Mouse (Mus musculus) lung, embryonic 14.5 days (tissue): ENCODE measurements around the gene Znhit3. TPM values are rescaled to one million over a fixed set of nuclear protein-coding genes. Genes with fewer than 3 reads are reported as not detected.
A peak's percentile ranks its signal among the peaks of the same experiment; 100 is the strongest.
"Not testable (repeated sequence)": the region's sequence is repeated elsewhere in the genome, so short reads cannot be mapped to it uniquely, and the experiment has no call there.

Experiments
- ATAC-seq: fragments of 200-750 bp; cut with Nextera tagmentation; 2 replicates; pipeline ENCODE4 v1.8.0; 2017; ENCODE audit warnings: mild to moderate bottlenecking, moderate TSS enrichment, moderate library complexity; ENCODE audit not compliant: insufficient read depth
- DNase-seq: peaks from one replicate; pipeline ENCODE4 v3.0.0-alpha.2; 2015
- H3K27ac ChIP-seq: fragments of 300-500 bp; sonication (generic); 2 replicates; pipeline ENCODE4 v1.5.1; 2014; ENCODE audit warnings: low read depth, mild to moderate bottlenecking, moderate library complexity
- H3K27me3 ChIP-seq: fragments of 300-500 bp; sonication (generic); 2 replicates; pipeline ENCODE4 v1.6.1; 2014; ENCODE audit warnings: low read length, control low read depth; ENCODE audit not compliant: insufficient read depth
- H3K36me3 ChIP-seq: fragments of 300-500 bp; sonication (generic); 2 replicates; pipeline ENCODE4 v1.6.1; 2014; ENCODE audit warnings: control low read depth; ENCODE audit not compliant: insufficient read depth
- H3K4me1 ChIP-seq: fragments of 300-500 bp; sonication (generic); 2 replicates; pipeline ENCODE4 v1.6.1; 2014; ENCODE audit warnings: antibody characterized with exemption, control low read depth; ENCODE audit not compliant: insufficient read depth
- H3K4me2 ChIP-seq: fragments of 300-500 bp; sonication (generic); 2 replicates; pipeline ENCODE4 v1.6.1; 2014; ENCODE audit warnings: mild to moderate bottlenecking
- H3K4me3 ChIP-seq: fragments of 300-500 bp; sonication (generic); 2 replicates; pipeline ENCODE4 v1.5.1; 2014; ENCODE audit warnings: low read depth, low read length
- H3K9ac ChIP-seq: fragments of 300-500 bp; sonication (generic); 2 replicates; pipeline ENCODE4 v1.6.1; 2014
- H3K9me3 ChIP-seq: fragments of 300-500 bp; sonication (generic); 2 replicates; pipeline ENCODE4 v1.6.1; 2016; ENCODE audit warnings: low read depth, low read length, control low read depth
- CTCF ChIP-seq: IDR thresholded peaks from 2 replicates; pipeline ENCODE4 v1.5.1; 2016; ENCODE audit warnings: antibody characterized with exemption, low read depth
- WGBS: fragments of 180-500 bp; shearing (Covaris S2); extraction: QIAGEN DNeasy Blood & Tissue Kit; methylation state at CpG from one replicate; pipeline ENCODE4 v1.1.7; 2014; 5-methylcytosine and 5-hydroxymethylcytosine counted together
- polyA plus RNA-seq: library from polyadenylated mRNA; unstranded; fragments of >200 nt; fragmentation: Nextera tagmentation; extraction: Ambion mirVana; gene quantifications from 2 replicates; pipeline ENCODE4 v1.2.1, GENCODE M21; 2014

Gene Znhit3
- polyA plus RNA-seq, 1 experiment from 2014 or later: 61.4 TPM

- no peak for ATAC-seq
- no peaks in the 10 kb centered on the region for H3K9me3 ChIP-seq
- H3K27me3 ChIP-seq: no peaks in the 10 kb centered on the region
- peak overlapping the region; percentile 86 for H3K9ac ChIP-seq
- peak overlapping the region; percentile 87 for H3K4me3 ChIP-seq
- H3K4me1 ChIP-seq: peaks cover 5% of the 10 kb centered on the region; the same call in 1 of the 2 replicates
- no peak for DNase-seq
- H3K4me2 ChIP-seq: peak overlapping the region; percentile 92
- H3K36me3 ChIP-seq: peaks cover 21% of the 10 kb centered on the region; the same call in 1 of the 2 replicates
- 17% methylated on average over 7 of the region's 7 CpGs for WGBS
- TF ChIP-seq CTCF: no peak
- peak overlapping the region; percentile 94 for H3K27ac ChIP-seq
Measured at GRCm38 (mm10) chr11:84879007-84879771, 37.0 kb downstream of the Znhit3 start.

DNA sequence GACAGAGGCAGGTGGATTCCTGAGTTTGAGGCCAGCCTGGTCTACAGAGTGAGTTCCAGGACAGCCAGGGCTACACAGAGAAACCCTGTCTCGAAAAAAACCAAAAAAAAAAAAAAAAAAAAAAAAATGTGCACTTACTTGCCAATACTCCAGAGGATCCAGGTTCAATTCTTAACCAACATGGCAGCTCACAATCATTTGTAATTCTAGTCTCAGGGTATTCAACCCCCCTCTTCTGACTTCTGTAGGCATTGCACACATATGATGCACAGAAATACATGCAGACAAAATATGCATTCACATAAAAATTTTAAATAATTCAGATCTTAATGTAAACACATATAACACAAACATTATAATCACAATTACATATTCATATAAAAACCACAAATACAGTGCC is 40.1 kb downstream of the Znhit3 start:
- WGBS: no CpG with 5 or more reads among the region's 1 CpGs
- H3K36me3 ChIP-seq, H3K4me1 ChIP-seq, ATAC-seq, H3K4me3 ChIP-seq, DNase-seq, H3K27me3 ChIP-seq, H3K4me2 ChIP-seq, H3K9me3 ChIP-seq, H3K27ac ChIP-seq, H3K9ac ChIP-seq: not testable (repeated sequence)

DNA sequence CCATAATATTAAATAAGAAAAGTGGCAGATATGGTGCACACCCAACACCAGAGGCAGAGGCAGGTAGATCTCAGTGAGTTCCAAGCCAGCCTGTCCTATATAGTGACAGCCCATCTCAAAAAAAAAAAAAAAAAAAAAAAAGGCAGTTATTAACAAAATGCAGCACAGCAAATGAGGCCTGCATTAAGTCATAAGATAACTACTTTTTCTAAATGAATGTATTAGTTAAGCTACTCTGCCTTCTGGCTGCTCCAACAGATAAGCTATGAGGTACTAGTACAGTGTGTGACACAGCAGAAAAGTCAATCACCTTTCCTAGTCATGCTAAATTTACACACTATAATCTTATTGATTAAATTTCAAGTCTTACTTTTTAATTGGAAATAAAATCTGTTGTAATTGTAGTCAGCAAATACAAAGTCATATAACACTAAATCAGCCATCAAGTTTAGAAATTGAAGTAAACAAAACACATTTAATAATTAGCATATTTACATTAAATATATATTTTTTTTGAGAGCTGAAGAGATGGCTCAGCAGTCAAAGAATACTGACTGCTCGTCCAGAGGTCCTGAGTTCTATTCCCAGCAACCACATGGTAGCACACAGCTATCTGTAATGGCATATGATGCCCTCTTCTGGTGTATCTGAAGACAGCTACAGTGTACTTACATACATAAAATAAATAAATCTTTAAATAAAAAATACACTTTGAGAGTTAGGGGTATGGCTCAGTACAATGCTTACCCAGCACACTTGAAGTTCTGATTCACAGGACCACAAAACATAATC is 42.9 kb downstream of the Znhit3 start:
- Histone ChIP-seq H3K4me2 (peak overlapping the region; percentile 18; the same call in 1 of the 2 replicates), H3K4me3 (no peak overlapping the region), H3K9ac (no peak overlapping the region), H3K4me1 (no peaks in the 10 kb centered on the region), H3K27ac (no peak overlapping the region), H3K27me3 (no peaks in the 10 kb centered on the region), H3K36me3 (0 out of 2 replicates have a peak, but pooled peaks cover 8% of the 10 kb centered on the region), H3K9me3 (no peaks in the 10 kb centered on the region)
- DNase-seq (no peak), ATAC-seq (no peak)
- 71% methylated on average over 1 of the region's 1 CpGs for WGBS
- TF ChIP-seq CTCF: no peak

GRCm38 (mm10) chr11:84871548-84872069 is 44.6 kb downstream of the Znhit3 start:
- H3K9me3 ChIP-seq: no peaks in the 10 kb centered on the region
- WGBS: 72% methylated on average over 4 of the region's 4 CpGs
- no peak for TF ChIP-seq CTCF
- no peaks in the 10 kb centered on the region for H3K27me3 ChIP-seq
- peak overlapping the region; percentile 93 for H3K9ac ChIP-seq
- peak overlapping the region; percentile 98 for H3K27ac ChIP-seq
- H3K4me2 ChIP-seq: peak overlapping the region; percentile 82
- DNase-seq: no peak
- ATAC-seq: no peak
- H3K4me3 ChIP-seq: peak overlapping the region; percentile 92
- no peaks in the 10 kb centered on the region for H3K4me1 ChIP-seq
- H3K36me3 ChIP-seq: peaks cover 6% of the 10 kb centered on the region; the same call in 1 of the 2 replicates

- ATAC-seq (no peak; the same call in 1 of the 2 replicates), DNase-seq (peak; percentile 69)
- no peaks in the 10 kb centered on the region for H3K4me1 ChIP-seq
- peak overlapping the region; percentile 93 for H3K9ac ChIP-seq
- no peaks in the 10 kb centered on the region for H3K27me3 ChIP-seq
- TF ChIP-seq CTCF: no peak
- H3K27ac ChIP-seq: peak overlapping the region; percentile 98
- H3K9me3 ChIP-seq: no peaks in the 10 kb centered on the region
- H3K36me3 ChIP-seq: peaks cover 3% of the 10 kb centered on the region; the same call in 1 of the 2 replicates
- H3K4me2 ChIP-seq: peak overlapping the region; percentile 82
- WGBS: under 1% methylated on average over 10 of the region's 10 CpGs
- H3K4me3 ChIP-seq: peak overlapping the region; percentile 92
Measured at GRCm38 (mm10) chr11:84871046-84871445, 45.1 kb downstream of the Znhit3 start.

DNA sequence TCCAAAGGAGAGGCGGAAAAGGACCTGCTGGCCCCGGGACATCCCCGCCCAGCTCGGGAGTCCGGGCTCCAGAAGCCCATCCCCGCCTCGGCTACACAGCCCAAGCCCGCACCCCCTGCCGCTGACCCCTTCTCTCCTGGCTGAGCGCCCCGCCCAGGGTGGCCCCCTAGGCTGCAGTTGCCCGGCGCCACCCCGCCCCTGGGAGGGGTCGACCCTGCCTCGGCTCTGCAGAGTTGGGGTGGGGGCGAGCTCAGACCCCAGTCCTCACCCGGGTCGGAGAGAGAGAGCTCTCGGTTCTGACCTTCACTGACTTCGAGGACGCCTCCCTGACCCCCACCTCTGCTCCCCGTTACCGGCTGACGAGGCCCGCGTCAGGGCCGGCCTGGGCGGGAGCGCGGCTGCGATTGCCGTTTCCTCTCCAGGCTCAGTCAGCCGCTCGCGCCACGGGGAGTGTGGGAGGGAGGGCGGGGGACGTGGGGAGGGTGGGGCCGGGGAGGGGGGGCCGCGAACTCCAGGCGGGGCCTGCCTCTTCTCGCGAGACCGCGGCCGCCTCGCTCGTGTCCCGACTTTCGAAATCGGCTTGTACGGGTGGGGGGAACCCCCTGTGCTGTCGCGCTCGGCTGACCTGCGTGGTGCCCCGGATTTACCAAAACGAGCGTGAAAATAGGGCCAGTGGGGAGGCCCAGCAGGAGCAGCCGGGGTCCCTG is 45.7 kb downstream of the Znhit3 start, which contains the start of gene Ggnbp2:
Gene Ggnbp2, minus strand, starts transcription at position 481 of the 707 bp plus-strand sequence.
- peak; percentile 90 for ATAC-seq
- H3K4me1 ChIP-seq: no peaks in the 10 kb centered on the region
- 1% methylated on average over 46 of the region's 62 CpGs for WGBS
- H3K9ac ChIP-seq: peak within 1 kb of the TSS; percentile 94
- peak within 1 kb of the TSS; percentile 93 for H3K4me2 ChIP-seq
- DNase-seq: peak; percentile 95
- TF ChIP-seq CTCF: no peak
- peaks cover 7% of the 10 kb centered on the region for H3K36me3 ChIP-seq
- no peaks in the 10 kb centered on the region for H3K27me3 ChIP-seq
- peak within 1 kb of the TSS; percentile 92 for H3K4me3 ChIP-seq
- H3K27ac ChIP-seq: peak within 1 kb of the TSS; percentile 98
- H3K9me3 ChIP-seq: no peaks in the 10 kb centered on the region
